Mouse (Mus musculus): ENCODE data around the gene Tnrc18. TPM values are rescaled to one million over a fixed set of nuclear protein-coding genes. Genes with fewer than 3 reads are reported as not detected.

The Tnrc18 gene
- polyA plus RNA-seq, 1 experiment, result 48.6 TPM

DNA sequence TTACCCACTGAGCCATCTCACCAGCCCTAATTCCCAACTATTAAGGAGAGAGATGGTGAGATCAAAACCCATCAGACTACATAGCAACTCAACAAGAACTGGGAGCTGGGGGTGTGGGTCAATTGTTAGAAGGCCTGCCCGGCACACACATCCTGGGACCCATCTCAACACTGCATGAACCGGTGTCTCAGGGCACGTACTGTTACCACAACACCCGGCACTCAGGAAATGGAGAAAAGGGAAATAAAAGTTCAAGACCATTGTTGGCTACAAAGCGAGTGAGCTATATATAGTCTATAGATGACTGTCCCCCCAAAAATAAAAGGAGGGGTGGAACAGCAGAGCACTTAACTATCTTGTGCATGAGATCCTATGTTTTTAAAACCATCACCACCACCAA, 30.8 kb downstream of the Tnrc18 start:
- DNase-seq, result no peak
- no peak for TF ChIP-seq POLR2A (IDR thresholded peaks at IDR 0.05; ENCODE audit: control insufficient read depth, extremely low read depth, insufficient read depth, low read length, poor library complexity)
- no peak for TF ChIP-seq CTCF (IDR thresholded peaks at IDR 0.05; ENCODE audit: borderline replicate concordance, control insufficient read depth, extremely low read depth, insufficient read depth, low read length, poor library complexity)
- Histone ChIP-seq H3K4me1 (replicated peaks; ENCODE audit: control insufficient read depth, insufficient read depth, low read length) (peaks cover 18% of the 10 kb centered on the region), H3K4me3 (ENCODE audit: control insufficient read depth, insufficient read depth, low read length) (no peak overlapping the region), H3K27ac (ENCODE audit: control insufficient read depth, insufficient read depth, low read length) (no peak overlapping the region), H3K27me3 (ENCODE audit: control insufficient read depth, insufficient read depth, low read length) (no peaks in the 10 kb centered on the region), H3K36me3 (ENCODE audit: control insufficient read depth, insufficient read depth, low read length) (peaks cover 27% of the 10 kb centered on the region)
- 41% methylated on average over 5 of the region's 5 CpGs for WGBS

DNA sequence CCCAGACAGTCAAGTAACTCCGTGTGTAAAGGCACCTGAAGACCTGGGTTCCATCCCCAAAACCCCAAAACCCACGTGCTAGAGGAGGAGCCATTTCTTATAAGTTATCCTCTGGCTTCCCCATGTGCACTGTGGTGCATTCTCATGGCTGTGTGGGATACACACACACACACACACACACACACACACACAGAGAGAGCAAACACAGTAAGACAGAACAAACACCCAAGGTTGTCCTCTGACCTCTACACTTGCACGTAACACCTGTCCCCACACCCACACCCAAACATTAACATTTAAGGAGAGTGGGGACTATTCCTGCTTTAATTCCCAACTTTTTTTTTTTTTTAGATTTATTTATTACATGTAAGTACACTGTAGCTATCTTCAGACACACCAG, 31.2 kb downstream of the Tnrc18 start:
- H3K4me1 ChIP-seq (replicated peaks; ENCODE audit: control insufficient read depth, insufficient read depth, low read length), result peaks cover 17% of the 10 kb centered on the region
- H3K27me3 ChIP-seq (ENCODE audit: control insufficient read depth, insufficient read depth, low read length), result no peaks in the 10 kb centered on the region
- WGBS, result 50% methylated on average over 3 of the region's 3 CpGs
- no peak for DNase-seq
- H3K4me3 ChIP-seq (ENCODE audit: control insufficient read depth, insufficient read depth, low read length), result no peak overlapping the region
- H3K27ac ChIP-seq (ENCODE audit: control insufficient read depth, insufficient read depth, low read length), result no peak overlapping the region
- H3K36me3 ChIP-seq (ENCODE audit: control insufficient read depth, insufficient read depth, low read length), result peaks cover 27% of the 10 kb centered on the region
- TF ChIP-seq POLR2A (IDR thresholded peaks at IDR 0.05; ENCODE audit: control insufficient read depth, extremely low read depth, insufficient read depth, low read length, poor library complexity) (no peak), CTCF (IDR thresholded peaks at IDR 0.05; ENCODE audit: borderline replicate concordance, control insufficient read depth, extremely low read depth, insufficient read depth, low read length, poor library complexity) (no peak)

DNA sequence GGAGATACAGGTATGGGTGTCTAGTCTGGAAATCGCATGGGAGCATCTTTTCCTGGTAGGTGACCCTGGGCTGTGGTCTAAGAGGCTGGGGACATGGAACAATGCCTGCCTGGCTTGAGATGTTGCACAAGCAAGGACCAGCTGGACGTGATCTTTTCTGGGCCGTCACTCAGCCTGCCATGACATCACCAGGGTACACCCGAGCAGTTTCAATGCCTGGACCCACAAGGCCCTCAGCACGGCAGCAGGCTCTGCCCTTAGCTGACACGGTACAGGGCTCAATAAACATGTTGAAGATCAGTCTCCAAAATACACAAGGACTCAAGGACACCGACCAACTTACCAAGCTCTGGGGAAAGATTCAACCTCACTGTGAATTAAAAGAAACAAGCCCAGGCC, 34.3 kb downstream of the Tnrc18 start:
- Histone ChIP-seq H3K4me1 (replicated peaks; ENCODE audit: control insufficient read depth, insufficient read depth, low read length) (peaks cover 21% of the 10 kb centered on the region), H3K27me3 (ENCODE audit: control insufficient read depth, insufficient read depth, low read length) (no peaks in the 10 kb centered on the region), H3K36me3 (ENCODE audit: control insufficient read depth, insufficient read depth, low read length) (peaks cover 12% of the 10 kb centered on the region), H3K4me3 (ENCODE audit: control insufficient read depth, insufficient read depth, low read length) (no peak overlapping the region), H3K27ac (ENCODE audit: control insufficient read depth, insufficient read depth, low read length) (no peak overlapping the region)
- TF ChIP-seq CTCF (IDR thresholded peaks at IDR 0.05; ENCODE audit: borderline replicate concordance, control insufficient read depth, extremely low read depth, insufficient read depth, low read length, poor library complexity), result no peak
- DNase-seq, result no peak
- 78% methylated on average over 7 of the region's 7 CpGs for WGBS

DNA sequence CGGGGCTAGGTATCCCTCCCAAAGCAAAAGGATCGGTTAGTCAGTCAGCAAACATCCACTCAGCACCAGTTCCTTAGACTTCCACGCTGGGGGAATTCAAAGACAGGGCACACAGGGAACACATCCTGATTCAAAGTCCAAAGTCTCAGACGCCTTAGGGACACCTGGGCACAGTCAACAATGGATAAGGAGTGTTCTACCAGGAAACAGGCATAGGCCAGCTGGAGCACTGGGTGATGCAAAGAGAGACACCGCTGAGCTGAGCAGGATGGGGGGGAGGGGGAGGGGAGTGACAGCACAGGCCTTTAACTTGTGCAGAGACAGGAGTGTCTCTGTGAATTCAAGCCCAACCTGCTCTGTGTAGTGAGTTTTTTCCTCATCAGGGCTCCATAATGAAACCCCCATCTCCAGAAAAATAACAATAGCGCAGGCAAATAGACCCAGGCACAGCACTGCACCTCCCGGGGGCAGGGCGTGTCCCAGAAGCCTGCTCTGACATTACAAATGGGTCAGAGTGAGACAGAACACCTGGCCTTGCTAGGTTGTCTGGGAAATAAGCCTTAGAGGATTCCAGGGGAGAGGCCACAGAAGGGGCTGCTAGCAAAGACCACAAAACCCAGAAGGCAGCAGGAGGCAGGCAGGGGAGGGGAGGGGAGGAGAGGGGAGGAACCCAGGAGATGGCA, 34.9 kb downstream of the Tnrc18 start:
- 79% methylated on average over 8 of the region's 8 CpGs for WGBS
- Histone ChIP-seq H3K27me3 (ENCODE audit: control insufficient read depth, insufficient read depth, low read length) (no peaks in the 10 kb centered on the region), H3K36me3 (ENCODE audit: control insufficient read depth, insufficient read depth, low read length) (peaks cover 7% of the 10 kb centered on the region; the same call in 1 of the 2 replicates), H3K4me1 (replicated peaks; ENCODE audit: control insufficient read depth, insufficient read depth, low read length) (peaks cover 21% of the 10 kb centered on the region), H3K4me3 (ENCODE audit: control insufficient read depth, insufficient read depth, low read length) (no peak overlapping the region), H3K27ac (ENCODE audit: control insufficient read depth, insufficient read depth, low read length) (no peak overlapping the region)
- TF ChIP-seq CTCF (IDR thresholded peaks at IDR 0.05; ENCODE audit: borderline replicate concordance, control insufficient read depth, extremely low read depth, insufficient read depth, low read length, poor library complexity), result no peak
- no peak for TF ChIP-seq POLR2A (IDR thresholded peaks at IDR 0.05; ENCODE audit: control insufficient read depth, extremely low read depth, insufficient read depth, low read length, poor library complexity)
- DNase-seq, result no peak

DNA sequence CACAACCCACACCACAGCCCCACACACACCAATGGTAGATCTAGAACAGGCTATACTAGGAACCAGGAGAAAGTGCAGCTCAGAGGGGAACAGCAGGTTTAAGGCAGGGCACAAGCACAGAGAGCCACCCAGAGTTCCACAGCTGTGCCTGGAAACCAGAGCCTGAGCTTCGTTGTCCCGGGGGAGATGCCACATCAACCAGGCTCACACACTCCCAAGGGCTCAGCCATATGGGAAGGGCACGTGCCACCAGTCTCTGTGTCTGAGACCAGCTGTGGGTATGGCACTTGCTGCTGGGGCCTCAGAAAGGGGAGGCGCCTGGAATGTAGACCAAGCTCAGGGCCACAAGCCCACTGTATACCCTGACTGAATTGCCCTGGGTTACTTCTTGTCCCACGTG, 36.9 kb downstream of the Tnrc18 start:
- Histone ChIP-seq H3K36me3 (ENCODE audit: control insufficient read depth, insufficient read depth, low read length) (peaks cover 1% of the 10 kb centered on the region), H3K4me1 (replicated peaks; ENCODE audit: control insufficient read depth, insufficient read depth, low read length) (peaks cover 18% of the 10 kb centered on the region), H3K27me3 (ENCODE audit: control insufficient read depth, insufficient read depth, low read length) (no peaks in the 10 kb centered on the region), H3K27ac (ENCODE audit: control insufficient read depth, insufficient read depth, low read length) (no peak overlapping the region), H3K4me3 (ENCODE audit: control insufficient read depth, insufficient read depth, low read length) (no peak overlapping the region)
- WGBS, result 88% methylated on average over 5 of the region's 5 CpGs
- no peak for DNase-seq
- no peak for TF ChIP-seq CTCF (IDR thresholded peaks at IDR 0.05; ENCODE audit: borderline replicate concordance, control insufficient read depth, extremely low read depth, insufficient read depth, low read length, poor library complexity)
- TF ChIP-seq POLR2A (IDR thresholded peaks at IDR 0.05; ENCODE audit: control insufficient read depth, extremely low read depth, insufficient read depth, low read length, poor library complexity), result no peak

DNA sequence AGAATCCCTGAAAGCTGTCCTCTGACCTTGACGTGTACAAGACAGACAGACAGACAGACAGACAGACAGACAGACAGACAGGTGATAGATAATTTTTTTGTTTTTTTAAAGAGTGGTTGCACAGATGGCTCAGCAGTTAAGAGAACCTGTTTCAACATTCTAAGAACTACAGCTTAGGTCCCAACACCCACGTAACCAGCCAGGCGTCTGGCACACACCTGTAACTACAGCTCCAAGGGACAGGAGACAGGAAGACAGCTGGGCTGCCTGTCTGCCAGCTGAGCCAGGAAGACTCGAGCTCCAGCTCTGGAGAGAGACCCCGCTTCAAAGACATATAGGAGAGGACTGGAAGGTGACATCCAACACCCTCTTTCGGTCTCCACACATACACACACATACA, 38.6 kb downstream of the Tnrc18 start:
- H3K27me3 ChIP-seq (ENCODE audit: control insufficient read depth, insufficient read depth, low read length), result no peaks in the 10 kb centered on the region
- DNase-seq, result no peak
- WGBS, result 70% methylated on average over 6 of the region's 6 CpGs
- peaks cover 15% of the 10 kb centered on the region for H3K4me1 ChIP-seq (replicated peaks; ENCODE audit: control insufficient read depth, insufficient read depth, low read length)
- no peak overlapping the region for H3K27ac ChIP-seq (ENCODE audit: control insufficient read depth, insufficient read depth, low read length)
- peaks cover 16% of the 10 kb centered on the region for H3K36me3 ChIP-seq (ENCODE audit: control insufficient read depth, insufficient read depth, low read length)
- TF ChIP-seq CTCF (IDR thresholded peaks at IDR 0.05; ENCODE audit: borderline replicate concordance, control insufficient read depth, extremely low read depth, insufficient read depth, low read length, poor library complexity) (no peak), POLR2A (IDR thresholded peaks at IDR 0.05; ENCODE audit: control insufficient read depth, extremely low read depth, insufficient read depth, low read length, poor library complexity) (no peak)
- H3K4me3 ChIP-seq (ENCODE audit: control insufficient read depth, insufficient read depth, low read length), result no peak overlapping the region

DNA sequence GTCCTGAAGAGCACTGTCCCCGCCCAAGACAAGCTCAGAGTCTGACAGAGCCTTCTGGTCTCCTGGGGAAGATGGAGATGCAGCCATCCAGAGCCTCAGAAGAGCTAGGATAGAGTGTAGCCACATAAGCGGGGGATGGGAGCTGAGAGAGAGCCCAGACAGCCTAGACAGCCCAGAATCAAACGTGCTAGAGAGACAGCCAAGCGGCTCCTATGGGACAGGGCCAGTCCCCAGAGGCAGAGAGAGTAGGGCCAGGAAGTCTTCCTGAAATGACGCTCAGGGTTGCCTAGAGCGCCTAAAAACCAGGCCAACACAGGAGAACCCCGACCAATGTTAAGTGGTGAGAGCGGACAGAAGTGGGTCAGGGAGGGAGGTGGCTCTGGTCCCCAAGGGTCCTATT, 39.3 kb downstream of the Tnrc18 start:
- H3K27ac ChIP-seq (ENCODE audit: control insufficient read depth, insufficient read depth, low read length), result no peak overlapping the region
- no peak for DNase-seq
- 92% methylated on average over 8 of the region's 8 CpGs for WGBS

More for the DNA sequence above, 39.3 kb downstream of the Tnrc18 start:
- no peak for TF ChIP-seq CTCF (IDR thresholded peaks at IDR 0.05; ENCODE audit: borderline replicate concordance, control insufficient read depth, extremely low read depth, insufficient read depth, low read length, poor library complexity)
- no peak for TF ChIP-seq POLR2A (IDR thresholded peaks at IDR 0.05; ENCODE audit: control insufficient read depth, extremely low read depth, insufficient read depth, low read length, poor library complexity)
- no peaks in the 10 kb centered on the region for H3K27me3 ChIP-seq (ENCODE audit: control insufficient read depth, insufficient read depth, low read length)
- H3K4me3 ChIP-seq (ENCODE audit: control insufficient read depth, insufficient read depth, low read length), result no peak overlapping the region
- H3K4me1 ChIP-seq (replicated peaks; ENCODE audit: control insufficient read depth, insufficient read depth, low read length), result peaks cover 13% of the 10 kb centered on the region
- peaks cover 22% of the 10 kb centered on the region for H3K36me3 ChIP-seq (ENCODE audit: control insufficient read depth, insufficient read depth, low read length)
